Comparison of ENCODE assay signal across 10 mouse cellular contexts in the genomic region with DNA sequence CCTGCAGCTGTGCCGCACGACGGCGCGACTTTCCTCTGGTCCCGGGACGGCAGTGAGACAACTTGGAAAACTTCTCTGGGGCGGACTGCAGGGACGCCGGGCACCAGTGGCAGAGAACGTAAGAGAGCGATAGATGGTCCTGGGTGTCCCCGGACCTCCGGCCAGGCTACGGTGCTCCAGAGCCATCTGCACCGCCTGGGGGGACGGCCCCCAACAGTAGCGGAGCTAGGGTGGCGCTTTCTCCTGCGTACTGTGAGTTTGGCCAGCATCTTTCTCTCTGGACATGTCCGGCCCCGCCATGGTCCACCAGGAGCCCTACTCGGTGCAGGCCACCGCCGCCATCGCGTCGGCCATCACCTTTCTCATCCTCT. TPM values are rescaled to one million over a fixed set of nuclear protein-coding genes. Genes with fewer than 3 reads are reported as not detected.
DNase-seq lines count a peak whose midpoint lies in the region; ATAC-seq and TF ChIP-seq lines count a peak whose summit lies in the region.
"Had no signal": no experiment of that assay in that cellular context is flagged by ENCODE, and none has a peak within 500 bp of the region (broad histone marks: within the 10 kb centered on the region; RNA-seq: fewer than 3 reads in every experiment).

No protein-coding gene starts in this region.

- H3K4me2 ChIP-seq in heart, embryonic 12.5 days, result peak overlapping the region; percentile 90
- peak overlapping the region; percentile 75 for H3K4me2 ChIP-seq in hindbrain, embryonic 12.5 days (replicated peaks)
- peak overlapping the region; percentile 58 for H3K4me2 ChIP-seq in midbrain, embryonic 11.5 days

- peak overlapping the region; percentile 53 for H3K4me3 ChIP-seq in heart, embryonic 12.5 days
- peak overlapping the region; percentile 86 for H3K4me3 ChIP-seq in E14TG2a.4 (replicated peaks; ENCODE audit: low read length)
- H3K4me3 ChIP-seq in hindbrain, embryonic 12.5 days, result peak overlapping the region; percentile 39
- peak overlapping the region; percentile 33 for H3K4me3 ChIP-seq in midbrain, embryonic 11.5 days (ENCODE audit: low read depth, low read length)

- H3K9me3 ChIP-seq in heart, embryonic 12.5 days (replicated peaks), result no peaks in the 10 kb centered on the region
- no peaks in the 10 kb centered on the region for H3K9me3 ChIP-seq in E14TG2a.4 (ENCODE audit: low read length)
- H3K9me3 ChIP-seq in hindbrain, embryonic 12.5 days (replicated peaks), result no peaks in the 10 kb centered on the region
- no peaks in the 10 kb centered on the region for H3K9me3 ChIP-seq in midbrain, embryonic 11.5 days (ENCODE audit: control insufficient read depth, low read length)

- no peaks in the 10 kb centered on the region for H3K36me3 ChIP-seq in heart, embryonic 12.5 days
- H3K36me3 ChIP-seq in E14TG2a.4 (ENCODE audit: insufficient read depth, low read length), result no peaks in the 10 kb centered on the region
- H3K36me3 ChIP-seq in hindbrain, embryonic 12.5 days, result no peaks in the 10 kb centered on the region
- no peaks in the 10 kb centered on the region for H3K36me3 ChIP-seq in midbrain, embryonic 11.5 days (ENCODE audit: control insufficient read depth, insufficient read depth, low read length)

- ATAC-seq in heart, embryonic 12.5 days (ENCODE audit: insufficient number of reproducible peaks, low FRiP score), result peak; percentile 19; the same call in 1 of the 2 replicates
- ATAC-seq in hindbrain, embryonic 12.5 days (ENCODE audit: low FRiP score), result peak; percentile 20; the same call in 1 of the 2 replicates
- peak; percentile 49; the same call in 1 of the 2 replicates for ATAC-seq in midbrain, embryonic 11.5 days (ENCODE audit: low FRiP score)

- H3K9ac ChIP-seq in heart, embryonic 12.5 days, result peak overlapping the region; percentile 65
- peak overlapping the region; percentile 28 for H3K9ac ChIP-seq in hindbrain, embryonic 12.5 days
- peak overlapping the region; percentile 36; the same call in 1 of the 2 replicates for H3K9ac ChIP-seq in midbrain, embryonic 11.5 days (ENCODE audit: low read length)

- under 1% methylated on average over 28 of the region's 28 CpGs for WGBS in heart, embryonic 12.5 days
- 3% methylated on average over 28 of the region's 28 CpGs for WGBS in hindbrain, embryonic 12.5 days
- 1% methylated on average over 28 of the region's 28 CpGs for whole genome bisulfite sequencing in midbrain, embryonic 11.5 days

- no peak overlapping the region for H3K27ac ChIP-seq in heart, embryonic 12.5 days (ENCODE audit: poor library complexity, severe bottlenecking)
- H3K27ac ChIP-seq in hindbrain, embryonic 12.5 days, result no peak overlapping the region
- no peak overlapping the region for H3K27ac ChIP-seq in midbrain, embryonic 11.5 days (ENCODE audit: low read depth, low read length)

- peaks cover 22% of the 10 kb centered on the region for H3K4me1 ChIP-seq in heart, embryonic 12.5 days (replicated peaks)
- peaks cover 19% of the 10 kb centered on the region for H3K4me1 ChIP-seq in E14TG2a.4 (replicated peaks; ENCODE audit: low read depth, low read length)
- H3K4me1 ChIP-seq in hindbrain, embryonic 12.5 days, result peaks cover 17% of the 10 kb centered on the region
- H3K4me1 ChIP-seq in midbrain, embryonic 11.5 days (ENCODE audit: control insufficient read depth, insufficient read depth, low read length), result peaks cover 7% of the 10 kb centered on the region

- intact Hi-C loops in heart, postnatal 14 days (cut with DNase I), result loop anchor here (5.0 kb wide), 2 partner anchors 139 to 194 kb away; no protein-coding TSS in a partner anchor
- intact Hi-C loops in left cerebral cortex, postnatal 14 days (cut with DNase I), result loop anchor here (2.0 to 5.0 kb wide), 3 partner anchors 68 to 194 kb away; no protein-coding TSS in a partner anchor

- H3K27me3 ChIP-seq in heart, embryonic 12.5 days (replicated peaks), result peaks cover 85% of the 10 kb centered on the region
- H3K27me3 ChIP-seq in E14TG2a.4 (ENCODE audit: insufficient read depth, low read length), result peaks cover 94% of the 10 kb centered on the region
- peaks cover 78% of the 10 kb centered on the region for H3K27me3 ChIP-seq in hindbrain, embryonic 12.5 days
- H3K27me3 ChIP-seq in midbrain, embryonic 11.5 days (ENCODE audit: control insufficient read depth, insufficient read depth, low read length), result peaks cover 40% of the 10 kb centered on the region

- no peak for DNase-seq in heart, postnatal 14 days
- no peak for DNase-seq in midbrain, embryonic 11.5 days (ENCODE audit: low spot score, missing footprints)
- DNase-seq in gastrocnemius, adult 18-20 months (ENCODE audit: low spot score), result no peak
- no peak for DNase-seq in left cerebral cortex, postnatal 14 days (ENCODE audit: low spot score in 2 of 2)
- no peak for DNase-seq in layer of hippocampus, adult 11-12 months (ENCODE audit: low spot score)
- DNase-seq: cerebellum, adult 9-11 months had no signal

- no peak for TF ChIP-seq CTCF in E14TG2a.4 (conservative IDR thresholded peaks at IDR 0.05; ENCODE audit: low read length)

RNA-seq across cellular contexts. Expression of gene Adra2b, which starts 0.3 kb away (rescaled TPM):
- 7.1 and 7.6 TPM in 2 replicates for polyA plus RNA-seq in heart, embryonic 12.5 days (2016; fragmentation: Nextera tagmentation; extraction: Ambion mirVana)
- total RNA-seq in heart, postnatal 14 days (2021), result 1 to 10 TPM; 1.4 to 1.9 TPM
- polyA plus RNA-seq in hindbrain, embryonic 12.5 days (2016; fragmentation: Nextera tagmentation; extraction: Ambion mirVana), result 2.4 and 2.6 TPM in 2 replicates
- polyA plus RNA-seq in midbrain, embryonic 11.5 days (2014; fragmentation: Nextera tagmentation; extraction: Ambion mirVana), result 2.8 and 2.9 TPM in 2 replicates
- total RNA-seq in gastrocnemius, adult 18-20 months (2021), result under 1 TPM; 0.40 to 0.71 TPM
- total RNA-seq in left cerebral cortex, postnatal 14 days (2021), result under 1 TPM; 0.42 to 0.46 TPM

RNA-seq across cellular contexts. Expression of gene Astl, which starts 24.8 kb away (rescaled TPM):
- polyA plus RNA-seq in heart, embryonic 12.5 days (2016; fragmentation: Nextera tagmentation; extraction: Ambion mirVana), result not detected in 2 replicates
- not detected for total RNA-seq in heart, postnatal 14 days (2021)
- polyA plus RNA-seq in hindbrain, embryonic 12.5 days (2016; fragmentation: Nextera tagmentation; extraction: Ambion mirVana), result not detected in 2 replicates
- not detected in 2 replicates for polyA plus RNA-seq in midbrain, embryonic 11.5 days (2014; fragmentation: Nextera tagmentation; extraction: Ambion mirVana)
- not detected for total RNA-seq in gastrocnemius, adult 18-20 months (2021)
- not detected for total RNA-seq in left cerebral cortex, postnatal 14 days (2021)
- total RNA-seq: left cerebral cortex, adult 18-20 months had no signal

RNA-seq across cellular contexts. Expression of gene Dusp2, which starts 27.3 kb away (rescaled TPM):
- polyA plus RNA-seq in heart, embryonic 12.5 days (2016; fragmentation: Nextera tagmentation; extraction: Ambion mirVana), result 23.8 and 26.3 TPM in 2 replicates
- 1 to 10 TPM; 1.0 to 4.0 TPM for total RNA-seq in heart, postnatal 14 days (2021)
- polyA plus RNA-seq in hindbrain, embryonic 12.5 days (2016; fragmentation: Nextera tagmentation; extraction: Ambion mirVana), result 5.5 and 6.9 TPM in 2 replicates
- polyA plus RNA-seq in midbrain, embryonic 11.5 days (2014; fragmentation: Nextera tagmentation; extraction: Ambion mirVana), result 3.4 and 4.4 TPM in 2 replicates
- total RNA-seq in gastrocnemius, adult 18-20 months (2021), result under 1 TPM; 0.37 to 1.00 TPM
- total RNA-seq in left cerebral cortex, postnatal 14 days (2021), result 1 to 10 TPM; 2.8 to 4.1 TPM

Comparison
In these comparisons a context has a peak if more than half of its experiments do, and no peak if none do; other contexts are left out.
1. H3K4me3 ChIP-seq: peak in every context shown above with its lines; median percentile 86 in E14TG2a.4; 53 in heart, embryonic 12.5 days; 39 in hindbrain, embryonic 12.5 days; 33 in midbrain, embryonic 11.5 days.